Mouse (Mus musculus) brain, embryonic 18.5 days (tissue): ENCODE measurements around the gene Rtkn2.

ENCODE experiments used
- DNase-seq: peaks from one replicate; pipeline ENCODE4 v3.0.0-alpha.2; 2012; ENCODE audit warnings: low read depth, low spot score

The Rtkn2 gene

DNA sequence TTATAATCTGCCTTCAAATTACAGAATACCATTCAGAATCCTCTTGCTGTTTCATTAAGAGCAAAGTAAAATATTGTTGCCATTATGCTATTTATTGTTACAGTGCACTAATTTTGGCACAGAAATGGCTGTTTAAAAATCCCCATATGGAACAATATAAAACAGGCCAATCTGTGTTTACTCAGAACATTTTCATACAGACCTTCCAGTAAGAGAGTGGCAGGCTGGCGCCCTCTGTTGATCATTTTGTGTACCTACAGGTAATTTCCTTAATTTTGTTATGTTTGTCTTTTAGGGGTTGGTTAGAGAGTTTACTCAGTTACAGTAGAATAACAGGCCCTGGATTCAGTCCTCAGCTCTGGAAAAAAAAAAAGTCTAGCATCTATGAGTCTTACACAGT, 16.8 kb downstream of the Rtkn2 start:
- no peak for DNase-seq

DNA sequence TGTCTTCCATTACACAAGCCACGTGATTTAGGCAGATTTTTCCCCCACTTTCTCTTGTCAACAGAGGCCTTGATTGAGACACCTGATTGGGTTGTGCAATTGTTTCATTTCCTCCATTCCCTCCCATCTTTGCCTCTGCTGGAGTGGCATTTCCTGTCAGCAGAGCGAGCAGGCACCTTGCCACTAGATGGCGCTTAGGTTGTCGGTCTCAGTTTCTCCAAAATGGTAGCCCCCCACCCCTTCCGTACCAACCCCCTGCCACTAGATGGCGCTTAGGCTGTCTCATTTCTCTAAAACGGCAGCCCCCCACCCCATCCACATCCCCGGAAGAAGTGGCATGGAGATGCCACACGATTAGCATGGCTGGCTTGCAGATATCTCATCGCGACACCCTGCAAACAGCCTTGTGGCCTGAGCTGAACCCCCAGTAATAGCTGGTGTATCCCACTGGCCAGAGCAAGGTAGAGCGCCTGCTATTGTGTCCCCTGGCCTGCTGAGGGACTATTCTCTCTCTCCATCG, 18.8 kb downstream of the Rtkn2 start:
- no peak for DNase-seq

DNA sequence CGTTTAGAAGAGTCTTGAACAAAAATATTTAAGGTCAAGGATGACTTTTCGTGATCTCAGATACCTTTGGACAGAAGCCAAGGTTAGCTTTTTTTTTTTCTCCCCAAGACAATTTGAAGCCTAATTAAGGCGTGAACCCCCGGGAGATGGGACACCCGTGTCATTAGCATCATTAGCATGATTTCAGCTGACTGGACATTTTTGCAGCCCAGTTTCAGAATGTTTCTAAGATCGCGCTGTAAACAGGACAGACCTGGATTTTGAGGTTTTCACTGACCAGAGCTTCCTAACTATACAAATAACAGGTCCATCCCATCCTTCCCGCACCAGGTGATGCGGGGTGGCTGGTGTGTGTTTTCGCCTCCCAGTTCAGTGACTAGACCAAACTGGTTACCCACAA, 19.8 kb downstream of the Rtkn2 start:
- no peak for DNase-seq

DNA sequence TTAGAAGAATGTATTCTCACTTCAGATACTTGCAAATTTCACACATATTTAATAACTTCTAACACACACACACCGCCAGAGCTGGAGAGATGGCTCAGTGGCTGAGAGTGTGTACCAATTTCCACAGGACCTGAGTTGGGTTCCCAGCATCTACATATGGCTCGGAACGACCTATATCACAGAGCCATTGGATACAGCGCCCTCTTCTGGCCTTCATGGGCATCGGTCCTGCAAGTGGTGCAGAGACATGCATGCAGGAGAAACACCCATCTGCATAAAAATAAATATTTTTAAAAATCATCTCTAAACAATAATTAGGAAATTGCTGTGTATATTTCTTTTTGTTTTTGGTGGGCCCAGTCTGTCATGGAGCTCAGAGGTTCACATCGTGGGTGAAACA, 22.1 kb downstream of the Rtkn2 start:
- no peak for DNase-seq

DNA sequence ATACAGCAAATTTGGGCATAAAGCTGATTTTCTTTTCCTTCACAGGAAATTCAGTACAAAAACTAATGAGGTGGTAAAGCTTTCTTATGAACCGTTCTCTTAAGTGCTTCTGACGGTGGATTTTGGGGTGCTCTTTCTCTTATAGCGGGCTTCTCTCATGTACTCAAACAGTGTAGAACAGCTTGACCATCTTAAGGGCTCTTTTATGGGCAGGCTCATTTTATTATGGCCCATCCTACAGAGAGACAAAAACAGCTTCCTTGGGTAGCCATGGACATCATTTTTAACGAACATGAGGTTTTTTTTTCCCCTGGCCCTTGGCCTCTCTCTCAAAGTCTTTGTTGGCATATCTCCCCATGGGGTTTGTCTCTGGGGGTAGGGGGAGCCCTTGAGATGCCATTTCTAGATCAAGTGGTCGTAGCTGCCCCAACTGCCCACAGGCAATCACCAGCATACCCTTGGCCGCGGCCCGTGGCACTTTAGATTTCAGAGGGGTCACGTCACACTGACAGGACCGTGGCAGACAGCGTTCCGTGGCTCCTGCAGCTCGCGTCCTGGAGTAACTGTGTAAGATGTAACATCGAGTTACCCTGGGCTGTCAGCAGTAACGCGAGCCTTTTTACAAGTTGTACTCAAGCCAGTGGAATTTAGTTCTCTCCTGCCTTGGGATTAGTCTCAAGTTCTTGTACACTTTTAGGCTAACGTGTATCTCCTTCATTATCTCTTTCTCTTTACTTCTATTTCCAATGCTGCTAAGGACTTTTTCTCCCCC, 24.5 kb downstream of the Rtkn2 start:
- no peak for DNase-seq

DNA sequence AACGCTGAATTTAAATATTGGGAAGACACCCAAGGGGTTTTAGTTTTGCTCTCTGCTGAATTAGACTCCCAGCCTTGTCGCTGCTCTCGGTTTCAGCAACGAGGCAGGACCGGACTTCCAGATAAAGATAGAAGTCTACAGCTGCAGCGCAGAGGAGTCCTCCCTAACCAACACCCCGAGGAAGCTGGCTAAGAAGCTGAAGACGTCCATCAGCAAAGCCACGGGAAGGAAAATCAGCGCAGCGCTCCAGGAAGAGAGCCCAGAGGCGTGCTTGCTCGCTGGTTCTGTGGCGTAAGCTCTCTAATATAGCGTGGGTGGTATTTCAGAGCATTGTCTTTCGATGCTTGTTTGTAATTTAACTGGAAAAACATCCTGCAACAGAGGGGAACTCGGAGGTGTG, 26.0 kb downstream of the Rtkn2 start:
- DNase-seq: no peak

DNA sequence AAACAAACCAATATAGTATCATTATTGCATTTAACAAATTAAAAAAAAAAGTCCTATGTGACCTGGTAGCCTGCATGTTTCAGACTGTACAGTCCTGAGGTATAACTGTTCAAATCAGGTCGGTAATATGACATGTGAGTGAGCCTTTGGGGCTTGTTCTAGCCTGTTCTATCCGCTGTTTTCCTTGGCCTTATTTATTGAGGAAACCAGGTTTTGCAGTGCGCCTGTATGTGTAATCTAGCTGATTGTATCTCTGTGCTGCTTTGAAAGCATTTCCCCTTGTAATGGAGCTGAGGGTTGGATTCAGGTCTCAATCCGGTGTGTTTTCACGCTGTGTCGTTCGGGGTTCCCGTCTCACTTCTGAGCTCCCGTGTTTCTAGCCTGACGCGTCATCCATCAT, 27.1 kb downstream of the Rtkn2 start:
- DNase-seq: no peak

DNA sequence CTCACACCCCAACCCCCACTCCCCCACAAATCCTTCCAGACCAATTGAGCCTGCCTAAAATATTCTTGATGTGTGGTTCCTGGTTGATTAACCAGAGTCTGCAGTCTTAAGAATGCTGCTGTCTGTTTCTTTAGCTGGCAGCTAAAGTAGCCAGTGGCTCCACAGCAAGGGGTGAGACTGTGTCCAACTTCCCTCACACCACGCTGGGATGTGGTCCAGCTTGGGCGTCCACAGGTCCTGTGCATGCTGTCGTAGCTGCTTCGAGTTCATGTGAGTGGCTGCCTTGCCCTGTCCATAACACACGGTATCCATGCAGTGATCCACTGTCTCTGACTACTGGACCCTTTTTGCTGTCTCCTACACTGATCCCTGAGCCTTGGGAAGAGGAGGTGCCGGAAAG, 27.7 kb downstream of the Rtkn2 start:
- DNase-seq: no peak

DNA sequence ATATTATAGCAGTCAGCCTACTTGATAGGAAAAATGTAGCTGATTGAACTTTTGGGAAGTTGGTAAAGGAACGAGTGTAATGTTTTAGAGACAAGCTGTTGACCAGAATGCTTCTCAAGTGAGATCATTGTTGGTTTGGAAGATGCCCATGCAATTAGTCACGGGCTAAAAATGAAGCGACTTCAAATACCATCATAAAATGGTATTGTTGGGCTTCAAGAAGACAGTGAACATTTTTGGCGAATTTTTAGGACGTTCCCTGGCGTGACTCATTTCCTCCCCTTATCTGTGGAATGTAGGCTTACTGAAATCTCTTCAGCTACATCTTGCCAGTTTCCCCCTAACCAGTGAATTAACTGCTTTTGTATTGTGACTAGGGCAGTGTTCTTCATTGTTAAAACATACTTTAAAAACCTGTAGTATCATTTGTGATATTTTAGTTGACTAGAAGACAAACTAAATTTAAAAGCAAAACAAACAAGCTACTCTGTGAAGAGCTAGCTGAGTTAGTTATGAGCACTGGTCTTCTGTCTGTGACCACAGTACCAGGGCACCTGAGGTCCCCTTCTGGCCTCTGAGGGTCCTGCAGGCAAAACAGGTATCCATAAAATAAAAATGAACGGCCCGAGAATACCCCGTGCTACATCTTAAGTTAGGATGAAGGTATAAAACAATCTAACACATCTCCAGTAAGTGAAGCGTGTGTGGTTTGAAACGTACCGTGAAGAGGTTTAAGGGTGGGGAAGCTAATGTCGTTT, 29.0 kb downstream of the Rtkn2 start:
- no peak for DNase-seq

DNA sequence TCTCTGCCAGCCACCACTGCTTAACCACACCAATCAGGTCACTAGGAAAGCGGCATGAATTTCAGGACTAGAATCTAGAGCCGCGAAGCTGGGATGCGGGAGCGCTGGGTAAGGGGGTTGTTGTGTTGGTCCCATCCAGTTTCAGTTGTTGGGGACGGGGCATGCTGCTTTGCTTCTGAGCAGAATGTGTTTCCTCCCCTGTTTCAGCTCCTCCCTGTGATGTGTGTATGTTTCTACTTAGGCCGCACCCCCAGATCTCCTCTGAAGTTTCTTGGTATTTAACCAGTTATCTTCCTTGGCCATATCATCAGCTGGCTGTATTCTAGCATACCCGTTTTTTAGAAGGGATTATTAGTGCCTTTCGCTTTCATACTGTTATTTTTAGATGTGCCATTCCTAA, 29.9 kb downstream of the Rtkn2 start:
- DNase-seq: no peak

DNA sequence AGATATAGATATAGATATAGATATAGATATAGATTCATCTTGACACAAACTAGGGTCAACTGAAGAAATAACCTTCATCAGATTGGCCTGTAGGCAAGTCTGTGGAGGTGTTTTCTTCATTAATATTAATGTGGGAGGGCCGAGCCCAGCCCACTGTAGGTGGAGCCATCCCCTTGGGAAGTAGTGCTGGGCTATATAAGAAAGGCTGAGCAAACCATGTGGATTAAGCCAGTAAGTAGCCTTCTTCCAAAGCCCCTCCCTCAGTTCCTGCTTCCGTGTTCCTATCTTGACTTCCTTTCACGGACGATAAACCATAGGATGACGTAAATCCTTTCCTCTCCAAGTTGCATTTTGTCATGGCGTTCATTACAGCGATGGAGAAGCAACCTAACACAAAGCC, 30.5 kb downstream of the Rtkn2 start:
- no peak for DNase-seq

DNA sequence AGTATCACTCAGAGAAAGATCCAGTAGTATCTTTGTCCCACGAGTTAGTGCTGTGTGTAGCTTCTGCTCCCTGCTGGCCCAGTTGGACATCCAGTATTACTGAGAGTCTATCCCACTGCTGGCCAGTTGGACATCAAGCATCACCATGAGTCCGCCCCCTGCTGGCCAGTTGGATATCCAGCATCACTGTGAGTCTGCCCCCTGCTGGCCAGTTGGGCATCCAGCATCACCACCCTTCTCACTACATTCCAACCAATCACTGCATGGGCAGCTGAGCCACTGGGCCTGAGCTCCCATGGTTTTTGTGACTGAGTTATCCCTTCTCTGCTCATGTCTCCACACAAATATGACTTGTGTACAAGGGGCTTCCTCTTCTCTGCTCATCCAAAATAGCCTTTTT, 33.8 kb downstream of the Rtkn2 start:
- DNase-seq: no peak

DNA sequence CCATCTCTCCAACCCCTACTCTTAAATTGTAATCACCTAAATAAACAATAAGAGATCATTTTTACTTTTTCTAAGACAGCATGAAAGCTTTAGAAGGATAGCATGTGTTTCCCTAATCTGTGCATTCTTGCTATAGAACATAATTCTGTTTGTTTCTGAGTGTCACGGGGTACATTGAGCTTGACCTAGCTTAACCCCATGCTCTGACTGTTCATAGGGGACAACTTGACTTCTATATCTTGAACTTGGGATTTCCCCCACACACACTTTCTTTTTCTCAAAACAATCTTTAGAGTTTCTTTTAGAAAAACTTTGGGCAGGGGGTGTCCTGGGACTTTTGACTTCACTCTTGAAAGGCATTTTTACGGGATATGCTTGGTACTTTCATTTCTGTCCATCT, 41.4 kb downstream of the Rtkn2 start:
- no peak for DNase-seq

DNA sequence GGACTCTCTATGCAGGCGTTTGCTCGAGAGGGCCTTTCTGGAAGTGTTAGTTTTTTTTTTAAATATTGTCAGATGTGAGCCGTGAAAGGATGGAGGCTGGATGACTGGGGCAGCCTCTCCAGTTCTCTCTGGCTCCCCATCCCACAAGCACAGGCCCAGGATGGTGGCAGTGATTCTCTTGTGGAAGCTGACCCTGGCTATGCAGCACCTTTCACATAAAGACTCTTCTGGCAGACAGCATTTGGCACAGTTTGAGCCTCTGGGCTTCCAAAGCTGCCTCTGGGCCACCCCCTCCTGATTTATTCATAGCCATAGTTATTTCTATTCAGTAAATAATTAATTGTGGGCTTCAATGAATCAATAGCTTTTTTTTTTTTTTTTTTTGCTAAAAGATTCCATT, 46.3 kb downstream of the Rtkn2 start:
- no peak for DNase-seq

DNA sequence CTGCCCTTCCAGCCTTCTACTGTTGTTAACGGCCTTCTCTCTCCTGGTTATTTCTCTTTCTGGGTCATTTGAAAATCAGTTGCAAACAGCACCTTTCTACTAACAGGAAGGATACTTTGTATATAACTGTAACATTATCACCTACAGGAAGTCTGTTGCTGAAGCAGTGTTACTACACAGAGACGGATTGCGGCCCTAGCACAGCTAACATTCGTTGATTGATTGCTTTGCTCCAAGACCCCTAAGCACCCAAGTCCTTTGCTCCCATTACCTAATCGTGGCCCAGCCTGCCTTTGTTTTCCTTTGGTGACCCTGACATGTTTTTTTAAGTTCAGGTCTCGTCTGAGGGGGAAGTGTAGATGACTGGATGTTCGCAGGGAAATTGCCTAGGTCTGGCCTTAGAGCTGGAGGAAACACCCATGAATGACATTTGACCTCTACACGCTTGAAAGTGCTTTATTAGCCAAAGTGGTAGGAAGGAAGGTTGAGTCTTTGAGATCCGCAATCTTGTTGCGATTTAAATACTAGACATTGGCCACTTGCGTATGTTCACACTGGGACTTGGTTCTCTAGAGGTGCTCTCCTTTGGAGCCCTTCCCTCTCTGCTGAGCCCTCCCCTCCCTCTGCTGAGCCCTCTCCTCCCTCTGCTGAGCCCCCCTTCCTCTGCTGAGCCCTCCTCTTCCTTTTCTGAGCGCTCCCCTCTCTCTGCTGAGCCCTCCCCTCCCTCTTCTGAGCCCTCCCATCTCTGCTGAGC, 49.1 kb downstream of the Rtkn2 start:
- DNase-seq: no peak

DNA sequence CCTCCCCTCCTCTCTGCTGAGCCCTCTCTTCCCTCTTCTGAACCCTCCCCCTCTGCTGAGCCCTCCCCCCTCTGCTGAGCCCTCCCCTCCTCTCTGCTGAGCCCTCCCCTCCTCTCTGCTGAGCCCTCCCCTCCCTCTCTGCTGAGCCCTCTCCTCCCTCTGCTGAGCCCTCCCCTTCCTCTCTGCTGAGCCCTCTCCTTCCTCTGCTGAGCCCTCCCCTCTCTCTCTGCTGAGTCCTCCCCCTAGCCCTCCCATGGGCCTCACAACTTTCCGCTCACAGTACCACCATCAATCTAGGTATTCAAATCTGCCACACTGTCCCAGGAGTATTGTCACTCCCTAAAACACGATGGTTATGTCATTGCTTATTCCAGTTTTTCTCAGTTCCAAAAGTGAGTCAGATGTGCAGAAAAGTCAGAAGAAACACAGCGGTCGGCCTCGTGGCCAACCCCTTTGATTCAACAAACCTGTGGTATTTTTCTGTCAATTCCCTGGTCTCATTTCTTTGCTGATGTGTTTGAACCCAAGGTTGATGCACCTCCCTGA, 49.8 kb downstream of the Rtkn2 start:
- DNase-seq: no peak

DNA sequence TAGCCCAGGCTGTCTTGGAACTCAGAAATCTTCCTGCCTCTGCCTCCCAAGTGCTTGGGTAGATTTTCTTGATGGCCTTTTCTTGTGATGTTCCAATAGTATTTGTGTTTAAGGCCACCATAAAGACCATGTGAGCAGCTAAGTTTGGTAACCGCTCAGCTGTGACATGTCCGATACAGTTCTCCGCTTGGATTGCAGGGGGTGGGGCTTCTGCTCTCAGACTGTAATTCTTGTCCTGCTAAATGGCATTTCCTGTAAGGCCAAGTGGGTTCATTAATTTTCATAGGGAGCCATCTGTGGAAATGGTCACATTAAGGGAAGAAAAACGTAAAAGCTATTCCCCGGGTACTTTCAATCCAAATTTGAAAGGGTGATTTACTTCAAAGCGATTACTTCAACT, 50.7 kb downstream of the Rtkn2 start:
- DNase-seq: no peak

DNA sequence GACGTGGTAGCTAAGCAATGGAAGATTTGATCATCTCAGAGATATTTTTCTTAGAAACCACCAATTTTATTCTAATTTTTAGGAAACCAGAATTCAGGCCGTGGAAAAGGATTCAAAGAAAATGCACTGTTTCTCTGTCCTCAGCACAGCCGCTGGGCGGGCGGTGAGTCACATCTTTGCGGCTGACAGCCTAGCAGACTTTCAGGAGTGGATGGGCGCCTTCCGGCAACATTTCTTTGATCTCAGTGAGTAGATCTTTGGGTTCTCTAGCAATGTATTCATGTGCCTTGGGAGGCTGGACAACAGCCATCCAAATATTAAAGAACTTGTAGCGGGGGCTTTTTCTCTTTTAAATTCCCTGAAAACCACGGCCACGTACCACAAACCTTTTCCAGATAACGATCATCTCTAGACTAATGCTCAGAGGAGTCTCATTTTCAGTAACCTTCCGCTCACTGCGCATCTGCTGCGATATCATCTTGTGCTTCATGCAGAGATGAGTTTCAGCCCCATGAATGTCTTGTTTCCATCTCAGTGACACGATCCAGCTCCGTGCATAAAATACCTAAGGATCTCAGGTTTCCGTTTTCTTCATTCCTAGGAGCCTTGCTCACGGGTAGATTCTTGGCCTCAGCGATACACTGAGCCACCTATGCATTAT, 56.5 kb downstream of the Rtkn2 start:
- no peak for DNase-seq

DNA sequence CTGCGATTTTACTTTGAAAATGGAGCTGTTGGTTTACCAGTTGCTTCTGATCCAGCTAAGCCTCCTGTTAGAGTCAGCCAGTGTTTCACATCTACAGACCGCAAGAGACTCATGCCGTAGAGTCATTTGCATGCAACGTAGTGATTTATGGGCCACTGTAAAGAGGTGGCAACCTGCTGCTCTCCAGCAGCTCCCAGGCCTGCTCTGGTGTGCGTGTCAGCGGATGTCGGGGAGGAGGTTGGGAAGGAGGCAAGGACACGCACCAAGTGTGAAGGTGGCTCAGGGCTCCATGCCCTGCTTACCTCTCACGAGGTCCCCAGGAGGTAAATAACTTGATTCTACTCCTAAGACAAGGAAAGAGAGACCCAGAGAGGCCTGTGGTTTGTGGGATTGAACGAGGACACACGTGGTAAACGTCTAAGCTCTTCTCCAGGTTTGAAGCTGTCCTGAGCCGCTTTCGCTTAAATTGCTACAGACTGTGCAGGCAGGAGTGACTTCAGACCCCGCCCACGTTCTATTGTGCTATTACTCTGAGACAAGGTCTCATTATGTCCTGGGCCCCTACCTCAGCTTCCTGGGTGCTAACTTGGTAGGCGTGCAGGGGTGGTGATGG, 57.1 kb downstream of the Rtkn2 start:
- no peak for DNase-seq

DNA sequence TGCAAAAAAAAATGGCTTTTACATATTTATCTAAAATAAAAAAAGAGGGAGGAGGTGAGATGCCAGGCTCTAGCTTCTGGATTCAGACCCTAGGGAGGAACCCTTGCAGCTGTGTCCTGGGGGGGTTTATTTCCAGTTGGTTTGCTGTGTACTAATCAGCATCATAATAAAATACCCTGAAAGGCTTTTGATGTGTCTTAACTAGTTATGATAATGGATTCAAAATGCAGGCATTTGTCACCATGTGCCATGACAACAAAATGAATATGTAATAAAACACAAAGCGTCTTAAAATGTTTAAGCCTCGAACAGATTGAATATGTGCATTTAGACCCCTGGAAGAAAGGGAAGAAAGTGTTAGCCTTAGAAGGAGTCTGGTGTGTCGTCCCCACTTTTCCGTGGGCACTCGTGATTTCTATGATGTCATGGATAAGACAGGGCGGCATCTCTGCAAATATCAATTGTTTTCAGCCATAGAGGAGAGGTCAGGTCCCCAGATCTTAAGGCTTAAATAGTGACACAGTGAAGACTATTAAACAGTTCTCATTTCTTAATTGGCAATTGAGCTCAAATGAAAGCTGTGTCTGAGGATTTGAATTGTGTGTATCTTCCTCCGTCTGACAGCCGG, 59.7 kb downstream of the Rtkn2 start:
- no peak for DNase-seq
